Mouse (Mus musculus) embryonic facial prominence, embryonic 11.5 days (tissue): ENCODE data around the gene Samd1. TPM values are rescaled to one million over a fixed set of nuclear protein-coding genes. Genes with fewer than 3 reads are reported as not detected.

Experiments used
- ATAC-seq: fragments of 200-750 bp; cut with Nextera tagmentation; replicated peaks from 2 replicates; pipeline ENCODE4 v1.8.0; 2017; ENCODE audit warnings: low read depth; ENCODE audit not compliant: insufficient number of reproducible peaks, low FRiP score, low TSS enrichment
- DNase-seq: peaks from one replicate; pipeline ENCODE4 v3.0.0-alpha.2; 2015; ENCODE audit warnings: low spot score
- H3K27ac ChIP-seq: fragments of 300-500 bp; sonication (generic); replicated peaks from 2 replicates; pipeline ENCODE4 v1.5.1; 2014; ENCODE audit warnings: mild to moderate bottlenecking, low read depth, low read length, control low read depth
- H3K27me3 ChIP-seq: fragments of 300-500 bp; sonication (generic); 2 replicates; pipeline ENCODE4 v1.6.1; 2014; ENCODE audit warnings: mild to moderate bottlenecking, low read length, moderate library complexity, mixed read lengths; ENCODE audit not compliant: control insufficient read depth, insufficient read depth
- H3K36me3 ChIP-seq: fragments of 300-500 bp; sonication (generic); replicated peaks from 2 replicates; pipeline ENCODE4 v1.6.1; 2014; ENCODE audit warnings: low read depth, mild to moderate bottlenecking, low read length, moderate library complexity, mixed read lengths; ENCODE audit not compliant: control insufficient read depth, insufficient read depth
- H3K4me1 ChIP-seq: fragments of 300-500 bp; sonication (generic); 2 replicates; pipeline ENCODE4 v1.6.1; 2014; ENCODE audit warnings: low read length, mixed read lengths; ENCODE audit not compliant: control insufficient read depth, insufficient read depth
- H3K4me2 ChIP-seq: fragments of 300-500 bp; sonication (generic); 2 replicates; pipeline ENCODE4 v1.6.1; 2014; ENCODE audit warnings: low read depth, mild to moderate bottlenecking, control low read depth, low read length, moderate library complexity
- H3K4me3 ChIP-seq: fragments of 300-500 bp; sonication (generic); 2 replicates; pipeline ENCODE4 v1.5.1; 2014; ENCODE audit warnings: low read depth, low read length, control low read depth
- H3K9ac ChIP-seq: fragments of 300-500 bp; sonication (generic); replicated peaks from 2 replicates; pipeline ENCODE4 v1.6.1; 2014; ENCODE audit warnings: mild to moderate bottlenecking, control low read depth, low read length
- H3K9me3 ChIP-seq: fragments of 300-500 bp; sonication (generic); replicated peaks from 2 replicates; pipeline ENCODE4 v1.6.1; 2016; ENCODE audit warnings: mild to moderate bottlenecking, low read length, inconsistent platforms, mixed read lengths; ENCODE audit not compliant: control insufficient read depth
- WGBS: fragments of 180-500 bp; shearing (Covaris S2); extraction: QIAGEN DNeasy Blood & Tissue Kit; methylation state at CpG from one replicate; pipeline ENCODE4 v1.1.7; 2014; 5-methylcytosine and 5-hydroxymethylcytosine counted together
- polyA plus RNA-seq: library from polyadenylated mRNA; unstranded; fragments of >200 nt; fragmentation: Nextera tagmentation; extraction: Ambion mirVana; gene quantifications from 2 replicates; pipeline ENCODE4 v1.2.1, GENCODE M21; 2014

Samd1 gene
- polyA plus RNA-seq, 1 experiment from 2014 or later, result 18.2 TPM

DNA sequence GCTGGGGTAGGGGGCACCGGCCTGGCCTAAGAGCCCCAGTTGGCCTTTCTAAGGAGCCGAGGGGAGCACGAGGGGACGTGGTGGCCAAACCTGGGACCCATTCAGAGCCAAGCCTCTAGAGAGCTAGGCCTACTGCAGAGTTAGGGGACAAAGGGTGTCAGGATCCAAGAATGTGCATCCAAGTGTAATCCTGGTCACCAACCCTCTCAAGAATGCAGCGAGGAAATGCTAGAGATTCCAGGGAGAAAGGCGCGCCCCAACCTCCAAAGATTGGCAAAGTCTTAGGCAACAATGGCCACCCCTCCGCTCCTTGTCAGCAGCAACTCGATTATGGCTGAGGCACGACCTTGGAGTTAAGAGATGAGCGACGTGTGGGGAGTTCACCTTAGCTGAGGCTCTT, 24.1 kb downstream of the Samd1 start:
- no peak for DNase-seq
- H3K9me3 ChIP-seq, result no peaks in the 10 kb centered on the region
- H3K27ac ChIP-seq, result no peak overlapping the region
- no peak overlapping the region for H3K9ac ChIP-seq
- peaks cover 8% of the 10 kb centered on the region; the same call in 1 of the 2 replicates for H3K27me3 ChIP-seq
- H3K4me2 ChIP-seq, result peak overlapping the region; percentile 5; the same call in 1 of the 2 replicates
- H3K4me1 ChIP-seq, result no peaks in the 10 kb centered on the region; the same call in 1 of the 2 replicates
- ATAC-seq, result no peak
- 46% methylated on average over 12 of the region's 12 CpGs for WGBS
- H3K4me3 ChIP-seq, result no peak overlapping the region
- no peaks in the 10 kb centered on the region for H3K36me3 ChIP-seq

DNA sequence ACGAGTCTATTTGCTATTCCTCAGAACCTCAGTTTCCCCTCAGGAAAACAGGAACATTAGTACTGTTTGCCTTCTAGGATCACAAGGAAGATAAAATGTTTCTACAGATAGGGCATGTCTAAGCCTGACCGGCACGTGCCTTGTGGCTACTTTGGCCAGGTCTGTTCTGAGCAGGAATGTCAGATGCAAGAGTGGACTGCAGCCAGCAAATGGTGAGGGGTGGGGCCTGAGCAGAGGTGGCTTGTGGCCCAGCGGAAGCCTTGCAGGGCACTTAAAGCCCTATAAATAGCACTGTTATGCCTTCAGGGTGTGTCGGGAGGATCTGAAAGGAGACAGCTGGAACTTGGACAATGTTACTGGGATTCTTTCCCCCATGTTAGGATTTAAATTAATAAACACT, 25.6 kb downstream of the Samd1 start:
- 29% methylated on average over 5 of the region's 5 CpGs for WGBS
- H3K4me3 ChIP-seq, result no peak overlapping the region
- peaks cover 14% of the 10 kb centered on the region for H3K27me3 ChIP-seq
- no peaks in the 10 kb centered on the region for H3K36me3 ChIP-seq
- H3K4me2 ChIP-seq, result no peak overlapping the region
- H3K9me3 ChIP-seq, result no peaks in the 10 kb centered on the region
- no peak overlapping the region for H3K9ac ChIP-seq
- ATAC-seq (no peak), DNase-seq (no peak)
- no peaks in the 10 kb centered on the region; the same call in 1 of the 2 replicates for H3K4me1 ChIP-seq
- no peak overlapping the region for H3K27ac ChIP-seq

DNA sequence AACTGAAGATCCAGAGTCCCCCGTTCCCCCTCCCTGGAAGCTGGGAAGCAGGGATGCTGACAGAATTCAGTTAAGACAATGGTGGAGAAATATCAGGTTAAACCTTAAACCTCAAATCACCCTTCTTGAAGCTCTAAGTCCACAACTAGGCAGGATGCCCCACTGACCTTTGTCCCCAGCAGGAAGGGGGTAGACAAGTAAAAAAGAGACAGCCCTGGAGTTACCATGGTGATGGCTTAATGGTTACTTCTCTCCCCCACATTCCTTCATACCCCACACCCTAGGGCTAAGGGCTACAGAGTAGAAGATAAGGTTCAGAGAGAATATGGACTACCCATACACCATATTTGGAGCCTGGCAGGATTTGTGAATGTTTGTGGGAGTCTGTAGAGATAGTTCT, 26.2 kb downstream of the Samd1 start:
- DNase-seq, result no peak
- Histone ChIP-seq H3K4me1 (no peaks in the 10 kb centered on the region; the same call in 1 of the 2 replicates), H3K27ac (no peak overlapping the region), H3K4me2 (no peak overlapping the region), H3K36me3 (no peaks in the 10 kb centered on the region), H3K9me3 (no peaks in the 10 kb centered on the region), H3K27me3 (peaks cover 14% of the 10 kb centered on the region), H3K9ac (no peak overlapping the region), H3K4me3 (no peak overlapping the region)
- no peak for ATAC-seq
- 57% methylated on average over 1 of the region's 1 CpGs for WGBS

DNA sequence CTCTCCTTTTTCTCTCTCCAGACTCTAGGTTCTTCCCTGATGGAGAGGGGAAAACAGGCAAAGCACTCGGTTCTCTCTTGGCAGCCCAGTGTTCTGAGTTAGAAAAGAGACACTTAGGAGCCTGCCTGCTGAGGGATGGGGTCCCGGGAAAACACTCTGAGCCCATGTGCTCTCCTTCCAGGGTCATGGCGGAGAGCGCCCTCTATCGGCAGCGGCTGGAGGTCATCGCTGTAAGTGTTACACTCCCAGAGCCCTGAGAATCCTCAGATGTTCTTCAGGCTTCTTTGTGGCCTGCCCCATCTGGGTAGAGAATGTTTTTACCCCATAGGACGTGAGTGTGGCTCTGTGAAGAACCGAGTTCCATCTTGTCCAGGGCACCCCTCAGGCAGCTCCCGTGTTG, 26.7 kb downstream of the Samd1 start:
- no peak for ATAC-seq
- H3K4me1 ChIP-seq, result no peaks in the 10 kb centered on the region; the same call in 1 of the 2 replicates

DNA sequence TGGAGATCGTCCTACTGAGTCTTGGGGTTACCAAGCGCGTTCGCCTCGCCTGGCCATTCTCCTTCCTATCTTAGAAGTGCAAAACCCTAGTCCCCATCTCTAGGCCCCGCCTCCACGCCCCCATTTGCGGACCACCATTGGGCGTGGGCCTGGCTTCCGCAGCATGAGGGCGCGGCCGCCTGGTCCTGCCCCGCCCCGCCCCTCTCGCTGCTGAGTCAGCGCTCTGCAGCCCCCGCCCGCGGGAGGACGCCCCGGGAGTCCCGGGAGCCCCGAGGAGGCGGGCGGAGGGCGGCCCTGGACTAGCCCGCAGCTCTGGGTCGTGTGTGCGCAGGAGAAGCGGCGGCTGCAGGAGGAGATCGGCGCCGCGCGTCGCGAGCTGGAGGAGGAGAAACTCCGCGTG, 28.4 kb downstream of the Samd1 start:
- H3K4me1 ChIP-seq, result no peaks in the 10 kb centered on the region; the same call in 1 of the 2 replicates

More for the DNA sequence above, 26.7 kb downstream of the Samd1 start:
- WGBS, result 12% methylated on average over 10 of the region's 10 CpGs
- Histone ChIP-seq H3K27me3 (peaks cover 14% of the 10 kb centered on the region), H3K27ac (no peak overlapping the region), H3K36me3 (no peaks in the 10 kb centered on the region), H3K9me3 (no peaks in the 10 kb centered on the region), H3K9ac (no peak overlapping the region), H3K4me3 (no peak overlapping the region), H3K4me2 (no peak overlapping the region)
- peak; percentile 65 for DNase-seq

DNA sequence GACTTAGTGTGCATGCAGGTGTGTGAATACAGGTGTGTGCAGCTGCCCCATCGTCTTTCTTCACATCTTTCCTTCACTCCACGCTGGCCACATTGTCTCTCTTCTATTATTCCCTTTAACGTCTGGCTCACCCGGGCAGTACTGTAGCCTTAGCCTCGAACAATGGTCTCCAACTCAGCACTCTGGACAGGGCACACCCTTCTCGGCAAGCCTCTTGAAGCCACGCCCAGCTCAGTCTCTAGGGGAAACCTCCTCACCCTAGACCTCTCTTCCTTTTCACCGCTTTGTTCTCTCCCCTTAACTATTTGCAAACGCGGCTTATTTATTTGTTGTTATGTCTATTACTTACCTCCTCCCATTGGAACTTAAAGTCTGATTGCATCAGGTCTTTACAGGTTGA, 30.0 kb downstream of the Samd1 start:
- WGBS, result 10% methylated on average over 10 of the region's 10 CpGs
- ATAC-seq (no peak), DNase-seq (no peak)
- H3K4me3 ChIP-seq, result no peak overlapping the region
- H3K4me2 ChIP-seq, result no peak overlapping the region
- H3K27me3 ChIP-seq, result peaks cover 11% of the 10 kb centered on the region
- no peaks in the 10 kb centered on the region for H3K4me1 ChIP-seq
- no peaks in the 10 kb centered on the region for H3K9me3 ChIP-seq
- H3K36me3 ChIP-seq, result no peaks in the 10 kb centered on the region
- H3K9ac ChIP-seq, result no peak overlapping the region
- H3K27ac ChIP-seq, result no peak overlapping the region

More for the DNA sequence above, 28.4 kb downstream of the Samd1 start:
- Histone ChIP-seq H3K9ac (peak overlapping the region; percentile 58), H3K9me3 (no peaks in the 10 kb centered on the region), H3K4me2 (peak overlapping the region; percentile 93), H3K4me3 (peak overlapping the region; percentile 45), H3K27ac (no peak overlapping the region), H3K36me3 (no peaks in the 10 kb centered on the region), H3K27me3 (peaks cover 14% of the 10 kb centered on the region)
- DNase-seq, result peak; percentile 85
- ATAC-seq, result peak; percentile 76
- under 1% methylated on average over 41 of the region's 41 CpGs for WGBS

DNA sequence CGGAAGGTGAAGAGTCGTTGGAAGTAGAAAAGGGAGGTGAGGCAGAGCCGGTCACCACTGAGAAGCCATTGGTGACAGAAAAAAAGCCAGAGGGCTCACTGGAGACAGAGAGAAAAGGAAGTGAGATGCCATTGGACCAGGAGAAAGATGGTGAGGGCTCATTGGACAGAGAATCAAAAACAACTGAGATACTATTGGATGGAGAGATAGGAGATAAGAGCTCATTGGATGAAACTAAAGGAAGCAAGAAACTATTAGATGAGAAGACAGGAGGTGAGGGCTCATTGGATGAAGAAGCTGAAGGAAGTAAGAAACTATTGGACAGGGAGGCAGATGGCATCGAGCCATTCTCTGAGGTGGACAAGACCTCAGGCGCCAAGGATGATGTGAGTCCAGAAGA, 31.8 kb downstream of the Samd1 start:
- Histone ChIP-seq H3K27me3 (peaks cover 11% of the 10 kb centered on the region), H3K4me3 (no peak overlapping the region)
- WGBS, result 96% methylated on average over 5 of the region's 5 CpGs

DNA sequence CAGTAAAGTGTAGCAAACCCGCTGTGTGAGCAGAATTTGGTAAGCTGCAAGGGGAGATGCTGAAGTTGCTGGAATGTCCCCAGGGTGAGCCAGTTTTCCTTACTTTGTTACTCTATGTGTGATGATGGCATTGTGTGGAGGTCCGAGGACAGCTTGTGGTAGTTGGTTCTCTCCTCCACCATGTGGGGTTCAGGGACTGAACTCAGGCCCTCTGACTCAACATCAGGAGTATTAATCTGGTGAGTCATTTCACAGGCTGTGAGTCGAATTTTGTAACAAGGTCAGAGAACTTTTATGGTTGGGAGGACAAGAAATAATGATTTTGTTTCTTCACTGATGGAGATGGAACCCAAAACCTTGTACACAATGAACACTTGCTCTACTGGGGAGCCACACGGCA, 35.3 kb downstream of the Samd1 start:
- no peak for DNase-seq
- no peak overlapping the region for H3K4me3 ChIP-seq
- no peak overlapping the region for H3K27ac ChIP-seq
- no peaks in the 10 kb centered on the region for H3K36me3 ChIP-seq
- H3K4me2 ChIP-seq, result no peak overlapping the region
- 79% methylated on average over 4 of the region's 4 CpGs for WGBS
- no peaks in the 10 kb centered on the region for H3K4me1 ChIP-seq
- no peaks in the 10 kb centered on the region for H3K27me3 ChIP-seq
- no peak overlapping the region for H3K9ac ChIP-seq
- no peaks in the 10 kb centered on the region for H3K9me3 ChIP-seq
- ATAC-seq, result no peak

More for the DNA sequence above, 31.8 kb downstream of the Samd1 start:
- DNase-seq, result no peak
- Histone ChIP-seq H3K9ac (no peak overlapping the region), H3K4me1 (no peaks in the 10 kb centered on the region), H3K36me3 (no peaks in the 10 kb centered on the region), H3K4me2 (no peak overlapping the region), H3K27ac (no peak overlapping the region), H3K9me3 (no peaks in the 10 kb centered on the region)
- ATAC-seq, result no peak
